Mouse (Mus musculus): Measurements from ENCODE around the gene Syngr4. TPM values are rescaled to one million over a fixed set of nuclear protein-coding genes. Genes with fewer than 3 reads are reported as not detected.

Syngr4 gene
- polyA plus RNA-seq, 1 experiment, result 0.19 TPM

DNA sequence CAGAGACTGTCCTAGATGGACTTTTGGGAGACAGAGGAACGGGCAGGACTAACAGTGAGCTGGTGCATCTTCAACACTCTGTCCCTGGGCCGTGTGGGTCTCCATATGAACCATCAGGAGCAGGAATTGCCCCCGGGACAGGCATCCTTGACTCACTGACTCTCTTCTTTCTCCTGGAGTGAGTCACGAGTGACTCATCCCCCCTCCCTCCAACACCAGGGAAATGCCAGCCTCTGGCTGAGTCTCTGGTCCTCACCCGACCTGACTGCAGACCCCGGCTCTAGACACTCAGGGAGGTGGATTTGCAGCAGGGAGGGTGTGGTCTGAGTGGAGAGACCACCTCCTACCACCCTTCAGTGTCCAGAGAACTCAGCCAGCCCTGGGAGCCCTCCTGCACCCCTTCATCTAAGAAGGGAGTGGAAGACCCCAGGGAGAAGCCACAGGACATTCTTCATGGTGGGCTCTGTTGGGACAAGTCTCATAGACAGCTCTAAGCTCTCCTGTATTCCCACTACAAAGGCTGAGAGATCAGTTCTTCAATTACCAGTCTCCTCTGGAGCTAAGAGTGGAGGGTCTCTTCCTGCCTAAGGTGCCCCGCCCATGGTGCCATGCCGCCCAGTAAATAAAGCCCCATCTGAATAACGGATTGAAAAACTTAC, 24.2 kb upstream of the Syngr4 start:
- peaks cover 6% of the 10 kb centered on the region; the same call in 1 of the 2 replicates for H3K4me1 ChIP-seq (ENCODE audit: control insufficient read depth, insufficient read depth, low read length)
- H3K36me3 ChIP-seq (ENCODE audit: control insufficient read depth, insufficient read depth, low read length), result no peaks in the 10 kb centered on the region
- H3K27ac ChIP-seq (ENCODE audit: insufficient read depth, low read depth, low read length), result peak overlapping the region; percentile 37
- no peaks in the 10 kb centered on the region for H3K27me3 ChIP-seq (replicated peaks; ENCODE audit: control insufficient read depth, insufficient read depth, low read length)
- DNase-seq, result no peak
- peak overlapping the region; percentile 57 for H3K4me3 ChIP-seq (ENCODE audit: insufficient read depth, low read depth, low read length)
- TF ChIP-seq CTCF (conservative IDR thresholded peaks at IDR 0.05; ENCODE audit: insufficient read depth, insufficient read length, low read depth, low read length), result no peak
- no peak for TF ChIP-seq POLR2A (IDR thresholded peaks at IDR 0.05; ENCODE audit: low read depth, low read length)
- WGBS, result 22% methylated on average over 9 of the region's 9 CpGs

GRCm38 (mm10) chr7:45919761-45920160, 23.2 kb upstream of the Syngr4 start:
- Histone ChIP-seq H3K4me1 (ENCODE audit: control insufficient read depth, insufficient read depth, low read length) (peaks cover 6% of the 10 kb centered on the region; the same call in 1 of the 2 replicates), H3K27ac (ENCODE audit: insufficient read depth, low read depth, low read length) (no peak overlapping the region), H3K27me3 (replicated peaks; ENCODE audit: control insufficient read depth, insufficient read depth, low read length) (no peaks in the 10 kb centered on the region), H3K36me3 (ENCODE audit: control insufficient read depth, insufficient read depth, low read length) (no peaks in the 10 kb centered on the region), H3K4me3 (ENCODE audit: insufficient read depth, low read depth, low read length) (no peak overlapping the region)
- DNase-seq, result no peak
- TF ChIP-seq POLR2A (IDR thresholded peaks at IDR 0.05; ENCODE audit: low read depth, low read length) (no peak), CTCF (conservative IDR thresholded peaks at IDR 0.05; ENCODE audit: insufficient read depth, insufficient read length, low read depth, low read length) (no peak)
- 72% methylated on average over 4 of the region's 4 CpGs for WGBS

- H3K4me1 ChIP-seq (ENCODE audit: control insufficient read depth, insufficient read depth, low read length), result peaks cover 6% of the 10 kb centered on the region; the same call in 1 of the 2 replicates
- DNase-seq, result no peak
- H3K27me3 ChIP-seq (replicated peaks; ENCODE audit: control insufficient read depth, insufficient read depth, low read length), result no peaks in the 10 kb centered on the region
- no peak for TF ChIP-seq POLR2A (IDR thresholded peaks at IDR 0.05; ENCODE audit: low read depth, low read length)
- peak; percentile 52 for TF ChIP-seq CTCF (conservative IDR thresholded peaks at IDR 0.05; ENCODE audit: insufficient read depth, insufficient read length, low read depth, low read length)
- H3K27ac ChIP-seq (ENCODE audit: insufficient read depth, low read depth, low read length), result no peak overlapping the region
- H3K36me3 ChIP-seq (ENCODE audit: control insufficient read depth, insufficient read depth, low read length), result no peaks in the 10 kb centered on the region
- H3K4me3 ChIP-seq (ENCODE audit: insufficient read depth, low read depth, low read length), result no peak overlapping the region
- WGBS, result 79% methylated on average over 14 of the region's 14 CpGs
Measured at GRCm38 (mm10) chr7:45919083-45919671, 22.7 kb upstream of the Syngr4 start.

GRCm38 (mm10) chr7:45917926-45918325, 21.4 kb upstream of the Syngr4 start:
- TF ChIP-seq CTCF (conservative IDR thresholded peaks at IDR 0.05; ENCODE audit: insufficient read depth, insufficient read length, low read depth, low read length) (no peak), POLR2A (IDR thresholded peaks at IDR 0.05; ENCODE audit: low read depth, low read length) (no peak)
- DNase-seq, result no peak
- Histone ChIP-seq H3K27ac (ENCODE audit: insufficient read depth, low read depth, low read length) (no peak overlapping the region), H3K4me1 (ENCODE audit: control insufficient read depth, insufficient read depth, low read length) (peaks cover 6% of the 10 kb centered on the region; the same call in 1 of the 2 replicates), H3K27me3 (replicated peaks; ENCODE audit: control insufficient read depth, insufficient read depth, low read length) (no peaks in the 10 kb centered on the region), H3K36me3 (ENCODE audit: control insufficient read depth, insufficient read depth, low read length) (no peaks in the 10 kb centered on the region), H3K4me3 (ENCODE audit: insufficient read depth, low read depth, low read length) (no peak overlapping the region)
- WGBS, result 77% methylated on average over 15 of the region's 15 CpGs

- H3K4me1 ChIP-seq (ENCODE audit: control insufficient read depth, insufficient read depth, low read length), result peaks cover 6% of the 10 kb centered on the region; the same call in 1 of the 2 replicates
- DNase-seq, result no peak
- 30% methylated on average over 13 of the region's 13 CpGs for WGBS
- no peak overlapping the region for H3K4me3 ChIP-seq (ENCODE audit: insufficient read depth, low read depth, low read length)
- no peaks in the 10 kb centered on the region for H3K36me3 ChIP-seq (ENCODE audit: control insufficient read depth, insufficient read depth, low read length)
- no peaks in the 10 kb centered on the region for H3K27me3 ChIP-seq (replicated peaks; ENCODE audit: control insufficient read depth, insufficient read depth, low read length)
- TF ChIP-seq CTCF (conservative IDR thresholded peaks at IDR 0.05; ENCODE audit: insufficient read depth, insufficient read length, low read depth, low read length) (no peak), POLR2A (IDR thresholded peaks at IDR 0.05; ENCODE audit: low read depth, low read length) (no peak)
- no peak overlapping the region; the same call in 1 of the 2 replicates for H3K27ac ChIP-seq (ENCODE audit: insufficient read depth, low read depth, low read length)
Measured at GRCm38 (mm10) chr7:45917004-45917704, 20.6 kb upstream of the Syngr4 start.

DNA sequence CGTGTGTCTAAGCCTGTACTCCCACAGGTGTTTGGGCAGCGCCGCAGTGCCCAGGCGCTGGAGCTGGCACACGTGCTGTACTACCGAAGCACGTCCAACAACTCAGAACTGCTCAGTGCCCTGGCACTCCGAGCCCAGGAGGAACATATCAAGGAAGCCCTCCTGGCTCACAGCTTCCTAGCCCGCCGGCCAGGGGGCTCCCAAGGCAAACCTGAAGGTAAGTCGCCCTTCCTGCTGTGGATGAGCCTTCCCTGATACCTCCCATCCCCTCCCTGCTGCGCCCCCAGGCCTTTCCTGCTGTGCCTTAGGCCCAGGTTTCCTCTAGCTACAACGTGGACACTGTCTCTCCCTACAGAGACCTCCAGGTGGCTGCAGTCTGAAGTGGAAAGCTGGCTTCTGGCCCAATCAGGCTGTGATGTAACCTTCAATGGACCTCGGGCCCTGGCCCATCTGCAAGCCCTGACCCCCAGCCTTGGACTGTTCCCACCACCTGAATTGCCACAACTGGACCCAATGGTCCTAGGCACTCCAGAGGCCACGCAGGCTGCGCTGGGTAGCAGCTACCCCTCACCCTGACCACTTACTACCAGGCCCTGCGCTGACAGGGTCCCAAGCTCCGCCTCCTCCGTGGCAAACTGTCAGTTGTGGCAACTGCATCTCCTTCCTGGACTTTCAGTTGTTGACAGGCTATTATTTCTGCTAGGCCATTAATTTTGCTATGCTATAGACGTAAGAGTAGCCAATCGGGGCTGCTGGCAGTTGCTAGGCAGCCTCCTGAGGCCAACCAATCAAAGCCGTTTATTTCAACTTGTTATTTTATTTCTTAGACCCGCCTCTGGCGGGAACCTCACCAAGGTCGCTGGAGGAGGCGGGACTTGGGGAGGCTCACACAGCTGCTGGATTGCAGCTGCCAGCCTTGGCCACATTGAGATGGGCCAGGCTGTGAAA, 19.8 kb upstream of the Syngr4 start:
- Histone ChIP-seq H3K4me1 (ENCODE audit: control insufficient read depth, insufficient read depth, low read length) (peaks cover 6% of the 10 kb centered on the region; the same call in 1 of the 2 replicates), H3K27ac (ENCODE audit: insufficient read depth, low read depth, low read length) (peak overlapping the region; percentile 75), H3K4me3 (ENCODE audit: insufficient read depth, low read depth, low read length) (peak overlapping the region; percentile 50), H3K27me3 (replicated peaks; ENCODE audit: control insufficient read depth, insufficient read depth, low read length) (no peaks in the 10 kb centered on the region), H3K36me3 (ENCODE audit: control insufficient read depth, insufficient read depth, low read length) (no peaks in the 10 kb centered on the region)
- 36% methylated on average over 26 of the region's 26 CpGs for WGBS
- peak; percentile 86 for DNase-seq
- TF ChIP-seq POLR2A (IDR thresholded peaks at IDR 0.05; ENCODE audit: low read depth, low read length) (no peak), CTCF (conservative IDR thresholded peaks at IDR 0.05; ENCODE audit: insufficient read depth, insufficient read length, low read depth, low read length) (no peak)
